Mouse (Mus musculus) liver, adult 2 months (tissue): Measurements from ENCODE around the gene C2cd4a.

ENCODE experiments used
- CTCF ChIP-seq: fragments of 200-500 bp; IDR thresholded peaks from 2 replicates; pipeline ENCODE4 v1.5.1; 2011; ENCODE audit warnings: low read depth, low read length, control low read depth
- POLR2A ChIP-seq: fragments of 200-500 bp; IDR thresholded peaks from 2 replicates; pipeline ENCODE4 v1.6.1; 2011; ENCODE audit warnings: low read length, control low read depth; ENCODE audit not compliant: insufficient read depth; ENCODE audit errors: extremely low read depth

GRCm38 (mm10) chr9:67846089-67846488, 14.0 kb upstream of the C2cd4a start:
- TF ChIP-seq CTCF (no peak), POLR2A (no peak)
